Mouse (Mus musculus) c-Kit-positive CD71-positive TER-119-negative erythroid progenitor cells, embryonic 14.5 days (primary cell): Measurements from ENCODE around the gene Pccb.

ENCODE experiments used
- DNase-seq: peaks from one replicate; pipeline ENCODE4 v3.0.0-alpha.2; 2013; ENCODE audit warnings: low read depth

Pccb gene

GRCm38 (mm10) chr9:100984381-100985310, 50.1 kb downstream of the Pccb start:
- DNase-seq = no peak

DNA sequence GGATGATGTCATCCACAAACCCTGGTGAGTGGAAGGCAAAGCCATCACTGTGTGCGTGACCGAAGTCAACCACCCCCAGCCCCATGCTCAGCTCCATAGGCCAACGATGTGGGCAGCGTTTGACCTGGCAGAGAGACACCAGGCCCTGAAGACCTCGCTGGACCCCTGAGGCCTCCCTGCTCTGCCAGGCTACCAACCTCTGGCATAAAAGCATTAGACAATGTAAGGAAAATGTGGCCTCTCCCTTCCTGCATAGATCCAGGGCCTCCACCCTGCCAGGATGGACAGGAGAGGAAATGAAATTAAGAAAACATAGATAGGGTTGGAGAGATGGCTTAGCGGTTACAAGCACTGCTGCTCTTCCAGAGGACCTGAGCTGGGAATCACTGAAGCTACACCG, 51.9 kb downstream of the Pccb start:
- no peak for DNase-seq

DNA sequence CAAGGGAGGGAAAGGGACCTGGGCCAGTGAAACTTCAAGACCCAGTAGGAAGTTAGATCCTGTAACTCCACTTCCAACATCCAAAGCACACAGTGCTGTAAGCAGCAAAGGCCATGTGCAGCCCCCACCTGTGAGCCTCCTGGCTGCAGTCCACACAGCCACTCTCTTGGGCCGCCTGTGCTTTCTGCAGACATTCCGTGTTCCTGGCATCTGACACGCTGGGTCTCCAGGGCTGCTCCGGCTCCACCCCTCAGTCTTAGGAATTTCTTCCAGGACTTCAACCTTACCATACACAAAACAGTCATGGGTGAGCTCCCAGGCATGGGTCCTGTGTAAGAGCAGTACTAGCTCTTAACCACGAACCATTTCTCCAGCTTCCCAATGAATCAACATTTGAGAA, 55.4 kb downstream of the Pccb start:
- DNase-seq = no peak

DNA sequence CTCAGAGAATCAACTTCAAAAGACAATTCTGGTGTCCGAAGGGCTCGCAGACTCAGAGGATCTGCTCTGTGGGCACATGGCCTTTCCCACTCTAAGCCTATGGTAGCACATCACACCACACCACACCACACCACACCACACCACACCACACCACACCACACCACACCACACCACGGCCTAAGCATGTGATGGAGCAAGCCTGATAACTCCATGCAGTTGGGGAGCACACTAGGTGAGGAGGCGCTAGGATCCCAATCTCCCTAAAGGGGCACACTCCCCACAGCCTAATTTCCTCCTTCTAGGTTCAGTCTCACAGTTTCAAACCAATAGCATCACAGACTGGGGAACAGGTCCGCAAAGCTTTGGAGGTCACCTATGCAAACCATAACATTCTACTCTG, 56.0 kb downstream of the Pccb start:
- DNase-seq = no peak

DNA sequence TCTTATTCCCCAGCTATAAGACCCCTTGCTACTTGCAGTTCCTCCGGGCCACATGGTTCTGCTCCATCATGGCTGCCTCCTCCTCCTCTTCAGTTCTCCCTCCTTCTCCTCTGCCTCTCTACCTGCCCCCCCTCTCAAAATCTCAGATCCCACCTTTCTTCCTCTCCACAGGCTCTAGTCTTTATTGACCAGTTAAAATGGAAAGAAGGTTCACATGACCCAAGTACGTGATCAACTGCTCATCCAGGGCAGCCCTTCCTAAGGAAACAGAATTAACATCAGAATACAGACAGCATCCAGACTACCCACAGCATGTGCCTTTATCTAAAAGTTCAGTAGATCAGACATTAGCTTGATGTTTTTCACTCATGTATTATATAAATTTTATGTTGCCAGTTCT, 65.2 kb downstream of the Pccb start:
- DNase-seq = no peak

GRCm38 (mm10) chr9:100964106-100964505, 70.6 kb downstream of the Pccb start:
- DNase-seq = no peak

DNA sequence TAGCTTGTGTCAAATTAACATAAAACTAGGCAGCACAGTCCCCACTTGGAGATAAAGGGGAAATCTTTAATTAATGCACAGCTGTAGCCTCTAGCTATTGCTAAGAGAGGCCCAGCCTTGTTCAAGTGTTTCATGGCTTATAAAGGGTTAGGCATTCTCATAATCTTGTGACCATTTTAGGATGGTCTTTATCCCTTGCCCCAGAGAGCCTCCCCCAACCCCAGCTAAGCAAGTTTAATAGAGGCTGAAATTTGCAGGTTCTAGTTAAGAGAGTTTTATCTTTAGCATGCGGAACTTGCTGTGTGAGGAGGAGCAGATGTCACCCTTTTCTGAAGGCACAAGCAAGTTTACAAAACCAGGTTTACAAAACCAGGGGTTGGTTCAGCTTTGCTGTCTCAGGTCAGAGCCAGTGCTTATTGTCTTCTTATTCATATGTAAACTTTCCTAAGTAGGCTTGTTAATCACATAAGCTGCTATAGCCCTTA, 71.2 kb downstream of the Pccb start:
- no peak for DNase-seq

GRCm38 (mm10) chr9:100962903-100963427, 71.7 kb downstream of the Pccb start:
- peak; percentile 70 for DNase-seq

GRCm38 (mm10) chr9:100951481-100951880, 83.2 kb downstream of the Pccb start:
- no peak for DNase-seq

GRCm38 (mm10) chr9:100944677-100945365, 89.9 kb downstream of the Pccb start:
- no peak for DNase-seq

DNA sequence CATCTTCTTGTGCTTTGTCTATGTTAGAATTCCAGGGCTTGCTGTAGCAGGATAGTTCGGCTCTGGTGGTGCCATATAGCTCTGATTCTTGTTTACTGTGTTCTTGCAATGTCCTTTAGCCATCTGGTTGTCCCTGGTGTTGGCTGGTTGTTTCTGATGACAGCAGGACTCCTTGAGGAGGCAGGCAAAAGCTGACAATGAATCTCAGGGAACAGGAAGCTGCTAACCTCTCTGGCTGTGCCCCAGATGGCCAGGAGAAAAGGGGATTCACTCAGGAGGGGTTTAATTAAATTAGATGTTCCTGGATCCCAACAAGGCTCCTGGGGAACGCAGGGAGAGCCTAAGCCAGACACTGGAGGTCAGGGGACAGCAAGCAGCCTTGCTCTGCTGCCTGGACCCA, 92.7 kb downstream of the Pccb start:
- no peak for DNase-seq
